Mouse (Mus musculus): ENCODE measurements around the gene Dpysl5. TPM values are rescaled to one million over a fixed set of nuclear protein-coding genes. Genes with fewer than 3 reads are reported as not detected.
A peak's percentile ranks its signal among the peaks of the same experiment; 100 is the strongest.

Gene Dpysl5
- polyA plus RNA-seq, 1 experiment from 2014 or later, result 89.1 TPM

DNA sequence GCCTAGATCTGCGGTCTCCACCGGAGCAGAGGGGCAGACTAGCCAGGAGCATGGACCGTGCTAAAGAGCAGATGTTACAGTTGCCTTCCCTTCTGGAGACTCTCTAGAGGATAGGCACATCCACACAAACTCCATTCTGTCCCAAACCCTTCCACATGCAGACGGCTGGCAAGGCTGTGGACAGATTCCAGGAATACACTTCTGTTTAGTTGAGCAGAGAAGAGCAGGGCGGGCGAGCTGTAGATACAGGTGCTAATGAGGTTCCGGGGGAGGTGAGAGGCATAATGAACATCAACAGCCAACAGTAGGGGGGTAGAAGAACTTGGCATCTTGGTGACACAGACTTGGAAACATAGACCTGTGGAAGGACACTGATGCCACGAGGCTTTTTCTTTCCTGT lies 28.2 kb downstream of the Dpysl5 start:
- no peaks in the 10 kb centered on the region for H3K9me3 ChIP-seq (ENCODE audit: control insufficient read depth, low read length)
- H3K27ac ChIP-seq (ENCODE audit: low read depth, low read length), result no peak overlapping the region
- H3K4me3 ChIP-seq (ENCODE audit: low read depth, low read length), result no peak overlapping the region
- ATAC-seq (ENCODE audit: low FRiP score) (no peak), DNase-seq (ENCODE audit: low spot score, missing footprints) (no peak)
- no peak overlapping the region for H3K4me2 ChIP-seq
- WGBS, result 82% methylated on average over 8 of the region's 8 CpGs
- peaks cover 21% of the 10 kb centered on the region for H3K4me1 ChIP-seq (ENCODE audit: control insufficient read depth, insufficient read depth, low read length)
- H3K36me3 ChIP-seq (ENCODE audit: control insufficient read depth, insufficient read depth, low read length), result no peaks in the 10 kb centered on the region; the same call in 1 of the 2 replicates
- no peak overlapping the region for H3K9ac ChIP-seq (ENCODE audit: low read length)
- H3K27me3 ChIP-seq (ENCODE audit: control insufficient read depth, insufficient read depth, low read length), result no peaks in the 10 kb centered on the region

DNA sequence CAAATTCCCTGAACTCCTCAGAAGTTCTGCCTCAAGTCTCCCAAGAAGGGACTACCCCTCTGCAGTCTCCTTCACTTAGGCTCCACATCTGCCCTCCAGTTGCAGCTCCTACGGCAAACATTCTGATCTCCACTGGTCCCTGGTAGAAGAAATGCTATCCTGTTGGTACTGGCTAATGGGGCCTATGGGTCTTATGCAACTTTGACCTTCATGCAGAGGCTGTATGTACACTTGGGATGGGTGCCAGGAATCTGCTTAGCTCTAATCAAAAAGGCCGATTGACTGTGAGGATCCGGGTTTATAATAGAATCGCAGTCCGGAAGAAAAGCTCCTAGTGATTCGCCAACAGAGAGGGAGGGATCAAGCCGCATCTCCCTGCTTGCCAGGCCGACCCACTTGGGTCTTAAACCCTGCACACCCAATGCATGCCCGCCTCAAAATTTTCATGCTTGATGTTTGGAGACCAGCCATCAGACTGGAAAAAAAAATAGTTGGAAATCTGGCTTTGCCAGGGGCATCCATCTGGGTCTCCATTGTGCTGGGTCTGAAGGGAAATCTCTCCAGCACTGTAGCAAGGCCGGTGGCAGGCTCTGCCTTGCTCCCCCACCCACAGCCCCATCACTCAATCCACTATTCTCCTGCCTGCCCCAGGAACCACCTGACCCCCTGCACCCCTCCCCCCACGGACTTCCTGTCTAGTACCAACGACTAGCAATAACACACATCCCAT lies 38.4 kb downstream of the Dpysl5 start:
- no peak for DNase-seq (ENCODE audit: low spot score, missing footprints)
- Histone ChIP-seq H3K4me1 (ENCODE audit: control insufficient read depth, insufficient read depth, low read length) (no peaks in the 10 kb centered on the region), H3K4me3 (ENCODE audit: low read depth, low read length) (no peak overlapping the region), H3K27ac (ENCODE audit: low read depth, low read length) (no peak overlapping the region), H3K9ac (ENCODE audit: low read length) (no peak overlapping the region), H3K4me2 (no peak overlapping the region), H3K36me3 (ENCODE audit: control insufficient read depth, insufficient read depth, low read length) (peaks cover 33% of the 10 kb centered on the region), H3K27me3 (ENCODE audit: control insufficient read depth, insufficient read depth, low read length) (no peaks in the 10 kb centered on the region), H3K9me3 (ENCODE audit: control insufficient read depth, low read length) (no peaks in the 10 kb centered on the region)
- WGBS, result 84% methylated on average over 12 of the region's 12 CpGs
- no peak for ATAC-seq (ENCODE audit: low FRiP score)

GRCm38 (mm10) chr5:30751071-30751470 lies 39.7 kb downstream of the Dpysl5 start:
- Histone ChIP-seq H3K4me3 (ENCODE audit: low read depth, low read length) (no peak overlapping the region), H3K4me1 (ENCODE audit: control insufficient read depth, insufficient read depth, low read length) (no peaks in the 10 kb centered on the region), H3K27me3 (ENCODE audit: control insufficient read depth, insufficient read depth, low read length) (no peaks in the 10 kb centered on the region), H3K4me2 (no peak overlapping the region), H3K27ac (ENCODE audit: low read depth, low read length) (no peak overlapping the region), H3K36me3 (ENCODE audit: control insufficient read depth, insufficient read depth, low read length) (peaks cover 27% of the 10 kb centered on the region), H3K9ac (ENCODE audit: low read length) (no peak overlapping the region), H3K9me3 (ENCODE audit: control insufficient read depth, low read length) (no peaks in the 10 kb centered on the region)
- WGBS, result 91% methylated on average over 5 of the region's 5 CpGs
- ATAC-seq (ENCODE audit: low FRiP score), result no peak
- no peak for DNase-seq (ENCODE audit: low spot score, missing footprints)

- 90% methylated on average over 4 of the region's 4 CpGs for WGBS
- no peaks in the 10 kb centered on the region for H3K9me3 ChIP-seq (ENCODE audit: control insufficient read depth, low read length)
- peaks cover 18% of the 10 kb centered on the region for H3K36me3 ChIP-seq (ENCODE audit: control insufficient read depth, insufficient read depth, low read length)
These were observed 41.8 kb downstream of the Dpysl5 start for GRCm38 (mm10) chr5:30753128-30753527.

DNA sequence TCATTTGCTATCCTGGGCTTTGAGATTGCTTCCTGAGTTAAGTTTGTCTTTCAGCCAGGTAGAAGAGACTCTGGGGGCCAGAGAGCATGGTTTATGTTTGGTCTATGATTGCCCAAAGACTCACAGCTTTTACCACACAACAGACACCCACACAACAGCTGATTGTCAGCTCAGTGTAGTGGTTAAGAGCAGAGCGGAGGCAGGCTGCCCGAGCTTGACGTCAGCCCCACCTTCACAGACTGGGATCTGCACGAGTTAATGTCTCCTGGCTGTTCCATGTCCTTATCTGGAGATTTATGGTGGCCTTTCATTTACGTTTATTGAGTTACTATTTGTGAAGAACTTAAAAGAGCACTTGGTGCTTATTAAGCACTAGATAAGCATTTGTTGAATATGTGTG lies 43.9 kb downstream of the Dpysl5 start:
- 89% methylated on average over 5 of the region's 5 CpGs for WGBS
- H3K4me2 ChIP-seq, result no peak overlapping the region
- no peak overlapping the region for H3K27ac ChIP-seq (ENCODE audit: low read depth, low read length)
- H3K9me3 ChIP-seq (ENCODE audit: control insufficient read depth, low read length), result no peaks in the 10 kb centered on the region
- ATAC-seq (ENCODE audit: low FRiP score), result no peak
- no peaks in the 10 kb centered on the region for H3K27me3 ChIP-seq (ENCODE audit: control insufficient read depth, insufficient read depth, low read length)
- no peak overlapping the region for H3K9ac ChIP-seq (ENCODE audit: low read length)
- no peak overlapping the region for H3K4me3 ChIP-seq (ENCODE audit: low read depth, low read length)
- no peak for DNase-seq (ENCODE audit: low spot score, missing footprints)
- peaks cover 9% of the 10 kb centered on the region for H3K36me3 ChIP-seq (ENCODE audit: control insufficient read depth, insufficient read depth, low read length)
- no peaks in the 10 kb centered on the region for H3K4me1 ChIP-seq (ENCODE audit: control insufficient read depth, insufficient read depth, low read length)

More at GRCm38 (mm10) chr5:30753128-30753527, 41.8 kb downstream of the Dpysl5 start:
- no peak overlapping the region for H3K27ac ChIP-seq (ENCODE audit: low read depth, low read length)
- H3K27me3 ChIP-seq (ENCODE audit: control insufficient read depth, insufficient read depth, low read length), result no peaks in the 10 kb centered on the region
- no peak overlapping the region for H3K4me2 ChIP-seq
- no peak for DNase-seq (ENCODE audit: low spot score, missing footprints)
- ATAC-seq (ENCODE audit: low FRiP score), result no peak
- no peaks in the 10 kb centered on the region for H3K4me1 ChIP-seq (ENCODE audit: control insufficient read depth, insufficient read depth, low read length)
- H3K9ac ChIP-seq (ENCODE audit: low read length), result no peak overlapping the region
- no peak overlapping the region for H3K4me3 ChIP-seq (ENCODE audit: low read depth, low read length)

GRCm38 (mm10) chr5:30762815-30763510 lies 51.6 kb downstream of the Dpysl5 start:
- DNase-seq (ENCODE audit: low spot score, missing footprints), result peak; percentile 93
- peak overlapping the region; percentile 1; the same call in 1 of the 2 replicates for H3K4me2 ChIP-seq
- H3K36me3 ChIP-seq (ENCODE audit: control insufficient read depth, insufficient read depth, low read length), result peaks cover 5% of the 10 kb centered on the region; the same call in 1 of the 2 replicates
- H3K9ac ChIP-seq (ENCODE audit: low read length), result peak overlapping the region; percentile 17; the same call in 1 of the 2 replicates
- no peaks in the 10 kb centered on the region for H3K9me3 ChIP-seq (ENCODE audit: control insufficient read depth, low read length)
- 32% methylated on average over 14 of the region's 14 CpGs for WGBS
- peak; percentile 91 for ATAC-seq (ENCODE audit: low FRiP score)
- H3K27me3 ChIP-seq (ENCODE audit: control insufficient read depth, insufficient read depth, low read length), result no peaks in the 10 kb centered on the region
- peaks cover 25% of the 10 kb centered on the region for H3K4me1 ChIP-seq (ENCODE audit: control insufficient read depth, insufficient read depth, low read length)
- H3K4me3 ChIP-seq (ENCODE audit: low read depth, low read length), result no peak overlapping the region
- H3K27ac ChIP-seq (ENCODE audit: low read depth, low read length), result peak overlapping the region; percentile 87

- Histone ChIP-seq H3K4me2 (peak overlapping the region; percentile 1; the same call in 1 of the 2 replicates), H3K27ac (ENCODE audit: low read depth, low read length) (peak overlapping the region; percentile 87), H3K4me1 (ENCODE audit: control insufficient read depth, insufficient read depth, low read length) (peaks cover 30% of the 10 kb centered on the region), H3K9me3 (ENCODE audit: control insufficient read depth, low read length) (no peaks in the 10 kb centered on the region), H3K27me3 (ENCODE audit: control insufficient read depth, insufficient read depth, low read length) (no peaks in the 10 kb centered on the region), H3K4me3 (ENCODE audit: low read depth, low read length) (no peak overlapping the region), H3K9ac (ENCODE audit: low read length) (no peak overlapping the region; the same call in 1 of the 2 replicates), H3K36me3 (ENCODE audit: control insufficient read depth, insufficient read depth, low read length) (peaks cover 5% of the 10 kb centered on the region; the same call in 1 of the 2 replicates)
- ATAC-seq (ENCODE audit: low FRiP score) (peak; percentile 78), DNase-seq (ENCODE audit: low spot score, missing footprints) (no peak)
- WGBS, result 54% methylated on average over 5 of the region's 5 CpGs
These were observed 52.1 kb downstream of the Dpysl5 start for GRCm38 (mm10) chr5:30763511-30763830.

- WGBS, result 85% methylated on average over 12 of the region's 12 CpGs
- H3K4me1 ChIP-seq (ENCODE audit: control insufficient read depth, insufficient read depth, low read length), result peaks cover 33% of the 10 kb centered on the region
These were observed 54.4 kb downstream of the Dpysl5 start for GRCm38 (mm10) chr5:30765596-30766370.

More at GRCm38 (mm10) chr5:30765596-30766370, 54.4 kb downstream of the Dpysl5 start:
- peaks cover 5% of the 10 kb centered on the region; the same call in 1 of the 2 replicates for H3K36me3 ChIP-seq (ENCODE audit: control insufficient read depth, insufficient read depth, low read length)
- H3K4me3 ChIP-seq (ENCODE audit: low read depth, low read length), result no peak overlapping the region
- H3K27me3 ChIP-seq (ENCODE audit: control insufficient read depth, insufficient read depth, low read length), result no peaks in the 10 kb centered on the region
- ATAC-seq (ENCODE audit: low FRiP score) (no peak), DNase-seq (ENCODE audit: low spot score, missing footprints) (no peak)
- H3K9ac ChIP-seq (ENCODE audit: low read length), result no peak overlapping the region
- H3K9me3 ChIP-seq (ENCODE audit: control insufficient read depth, low read length), result no peaks in the 10 kb centered on the region
- H3K27ac ChIP-seq (ENCODE audit: low read depth, low read length), result no peak overlapping the region
- H3K4me2 ChIP-seq, result no peak overlapping the region

Data from midbrain, embryonic 11.5 days (tissue).